Mouse (Mus musculus) olfactory bulb, adult 2 months (tissue): ENCODE results near the gene Fam57b.

Experiments used
- CTCF ChIP-seq: fragments of 200-500 bp; IDR thresholded peaks from 2 replicates; pipeline ENCODE4 v1.5.1; 2012; ENCODE audit warnings: low read depth, mild to moderate bottlenecking, low read length, moderate library complexity; ENCODE audit not compliant: insufficient read depth
- POLR2A ChIP-seq: fragments of 200-500 bp; IDR thresholded peaks from 2 replicates; pipeline ENCODE4 v1.6.1; 2012; ENCODE audit warnings: mild to moderate bottlenecking, low read depth, low read length, moderate library complexity; ENCODE audit not compliant: insufficient read depth

- TF ChIP-seq POLR2A (no peak), CTCF (no peak)
Observed at GRCm38 (mm10) chr7:126792721-126793443, 4.6 kb upstream of the Fam57b start.
